Mouse (Mus musculus): ENCODE data around the gene Arhgap15. TPM values are rescaled to one million over a fixed set of nuclear protein-coding genes. Genes with fewer than 3 reads are reported as not detected.
"Not testable (repeated sequence)": the region's sequence is repeated elsewhere in the genome, so short reads cannot be mapped to it uniquely, and the experiment has no call there.

Gene Arhgap15
- 2.3 and 3.0 TPM in 2 replicates for polyA plus RNA-seq (2015; fragmentation: Nextera tagmentation; extraction: Ambion mirVana)

GRCm38 (mm10) chr2:43748287-43748983, at the start of gene Arhgap15:
Arhgap15 (plus strand) TSS chr2:43748824.
- no peak within 1 kb of the TSS for H3K4me3 ChIP-seq (replicated peaks)
- no peaks in the 10 kb centered on the region for H3K4me1 ChIP-seq
- no peaks in the 10 kb centered on the region for H3K9me3 ChIP-seq
- no peak within 1 kb of the TSS for H3K27ac ChIP-seq
- no peak for ATAC-seq (ENCODE audit: insufficient read depth, low FRiP score, low read depth)
- H3K9ac ChIP-seq, result no peak within 1 kb of the TSS
- no peaks in the 10 kb centered on the region for H3K36me3 ChIP-seq
- H3K27me3 ChIP-seq (replicated peaks), result no peaks in the 10 kb centered on the region
- no peak within 1 kb of the TSS for H3K4me2 ChIP-seq
- WGBS, result 61% methylated on average over 5 of the region's 5 CpGs

- Histone ChIP-seq H3K9me3 (no peaks in the 10 kb centered on the region), H3K27ac (no peak overlapping the region), H3K4me3 (replicated peaks) (no peak overlapping the region), H3K27me3 (replicated peaks) (no peaks in the 10 kb centered on the region), H3K36me3 (no peaks in the 10 kb centered on the region), H3K4me2 (no peak overlapping the region), H3K9ac (no peak overlapping the region), H3K4me1 (no peaks in the 10 kb centered on the region)
- no peak for ATAC-seq (ENCODE audit: insufficient read depth, low FRiP score, low read depth)
- 93% methylated on average over 2 of the region's 2 CpGs for whole genome bisulfite sequencing
Observed at GRCm38 (mm10) chr2:43712611-43713138, 35.9 kb upstream of the Arhgap15 start.

- Histone ChIP-seq H3K4me2 (peak overlapping the region; percentile 42), H3K9me3 (no peaks in the 10 kb centered on the region), H3K4me3 (replicated peaks) (no peak overlapping the region), H3K27ac (no peak overlapping the region), H3K36me3 (no peaks in the 10 kb centered on the region), H3K4me1 (no peaks in the 10 kb centered on the region), H3K27me3 (replicated peaks) (no peaks in the 10 kb centered on the region), H3K9ac (no peak overlapping the region)
- peak; percentile 85 for ATAC-seq (ENCODE audit: insufficient read depth, low FRiP score, low read depth)
- 17% methylated on average over 14 of the region's 14 CpGs for WGBS
Observed at GRCm38 (mm10) chr2:43722446-43723103, 26.0 kb upstream of the Arhgap15 start.

- no peaks in the 10 kb centered on the region for H3K36me3 ChIP-seq
- peak overlapping the region; percentile 42 for H3K4me2 ChIP-seq
- no peak overlapping the region for H3K4me3 ChIP-seq (replicated peaks)
- WGBS, result 59% methylated on average over 7 of the region's 7 CpGs
- no peaks in the 10 kb centered on the region for H3K4me1 ChIP-seq
- no peak overlapping the region for H3K9ac ChIP-seq
- H3K27ac ChIP-seq, result no peak overlapping the region
- no peaks in the 10 kb centered on the region for H3K27me3 ChIP-seq (replicated peaks)
- peak; percentile 24; the same call in 1 of the 2 replicates for ATAC-seq (ENCODE audit: insufficient read depth, low FRiP score, low read depth)
- no peaks in the 10 kb centered on the region for H3K9me3 ChIP-seq
Observed at GRCm38 (mm10) chr2:43723104-43723541, 25.5 kb upstream of the Arhgap15 start.

GRCm38 (mm10) chr2:43727181-43727580, 21.4 kb upstream of the Arhgap15 start:
- Histone ChIP-seq H3K9me3 (no peaks in the 10 kb centered on the region), H3K4me2 (no peak overlapping the region), H3K4me3 (replicated peaks) (no peak overlapping the region), H3K27me3 (replicated peaks) (no peaks in the 10 kb centered on the region), H3K36me3 (no peaks in the 10 kb centered on the region), H3K27ac (no peak overlapping the region), H3K4me1 (no peaks in the 10 kb centered on the region), H3K9ac (no peak overlapping the region)
- no peak for ATAC-seq (ENCODE audit: insufficient read depth, low FRiP score, low read depth)
- WGBS, result 75% methylated on average over 5 of the region's 5 CpGs

- H3K9me3 ChIP-seq, result no peaks in the 10 kb centered on the region
- no peak for ATAC-seq (ENCODE audit: insufficient read depth, low FRiP score, low read depth)
- no peaks in the 10 kb centered on the region for H3K27me3 ChIP-seq (replicated peaks)
- no peaks in the 10 kb centered on the region for H3K4me1 ChIP-seq
- no peaks in the 10 kb centered on the region for H3K36me3 ChIP-seq
- H3K9ac ChIP-seq, result no peak overlapping the region
- no peak overlapping the region for H3K4me2 ChIP-seq
- 72% methylated on average over 8 of the region's 8 CpGs for WGBS
- H3K4me3 ChIP-seq (replicated peaks), result no peak overlapping the region
- H3K27ac ChIP-seq, result no peak overlapping the region
Observed at GRCm38 (mm10) chr2:43727693-43728092, 20.9 kb upstream of the Arhgap15 start.

GRCm38 (mm10) chr2:43728831-43729230, 19.8 kb upstream of the Arhgap15 start:
- Histone ChIP-seq H3K4me3 (replicated peaks) (no peak overlapping the region), H3K9me3 (no peaks in the 10 kb centered on the region), H3K27ac (no peak overlapping the region), H3K9ac (no peak overlapping the region), H3K4me1 (no peaks in the 10 kb centered on the region), H3K36me3 (no peaks in the 10 kb centered on the region), H3K4me2 (no peak overlapping the region), H3K27me3 (replicated peaks) (no peaks in the 10 kb centered on the region)
- WGBS, result 92% methylated on average over 3 of the region's 3 CpGs
- ATAC-seq (ENCODE audit: insufficient read depth, low FRiP score, low read depth), result no peak

- ATAC-seq (ENCODE audit: insufficient read depth, low FRiP score, low read depth), result no peak
- 50% methylated on average over 3 of the region's 3 CpGs for WGBS
- no peaks in the 10 kb centered on the region for H3K9me3 ChIP-seq
- no peak overlapping the region for H3K27ac ChIP-seq
- H3K27me3 ChIP-seq (replicated peaks), result no peaks in the 10 kb centered on the region
- no peaks in the 10 kb centered on the region for H3K4me1 ChIP-seq
- H3K9ac ChIP-seq, result no peak overlapping the region
- no peaks in the 10 kb centered on the region for H3K36me3 ChIP-seq
- no peak overlapping the region for H3K4me3 ChIP-seq (replicated peaks)
- H3K4me2 ChIP-seq, result no peak overlapping the region
Observed at GRCm38 (mm10) chr2:43732396-43732795, 16.2 kb upstream of the Arhgap15 start.

- 76% methylated on average over 4 of the region's 4 CpGs for WGBS
- H3K27ac ChIP-seq; H3K27me3 ChIP-seq (replicated peaks); H3K36me3 ChIP-seq; ATAC-seq (ENCODE audit: insufficient read depth, low FRiP score, low read depth); H3K9me3 ChIP-seq; H3K4me1 ChIP-seq; H3K4me2 ChIP-seq; H3K9ac ChIP-seq; H3K4me3 ChIP-seq (replicated peaks): not testable (repeated sequence)
Observed at GRCm38 (mm10) chr2:43735071-43735470, 13.6 kb upstream of the Arhgap15 start.

- H3K27me3 ChIP-seq (replicated peaks), result no peaks in the 10 kb centered on the region
- H3K4me3 ChIP-seq (replicated peaks), result no peak overlapping the region
- H3K36me3 ChIP-seq, result no peaks in the 10 kb centered on the region
- no peak overlapping the region for H3K4me2 ChIP-seq
- no peaks in the 10 kb centered on the region for H3K9me3 ChIP-seq
- H3K4me1 ChIP-seq, result no peaks in the 10 kb centered on the region
- H3K27ac ChIP-seq, result no peak overlapping the region
- WGBS, result 90% methylated on average over 7 of the region's 7 CpGs
- H3K9ac ChIP-seq, result no peak overlapping the region
- ATAC-seq (ENCODE audit: insufficient read depth, low FRiP score, low read depth), result no peak
Observed at GRCm38 (mm10) chr2:43737546-43737945, 11.1 kb upstream of the Arhgap15 start.

- H3K4me1 ChIP-seq, result no peaks in the 10 kb centered on the region
- no peak overlapping the region for H3K9ac ChIP-seq
- no peak overlapping the region; the same call in 1 of the 2 replicates for H3K27ac ChIP-seq
- no peaks in the 10 kb centered on the region for H3K36me3 ChIP-seq
- WGBS, result 76% methylated on average over 10 of the region's 10 CpGs
- no peak overlapping the region for H3K4me3 ChIP-seq (replicated peaks)
- H3K27me3 ChIP-seq (replicated peaks), result no peaks in the 10 kb centered on the region
- no peak overlapping the region for H3K4me2 ChIP-seq
- no peaks in the 10 kb centered on the region for H3K9me3 ChIP-seq
- no peak for ATAC-seq (ENCODE audit: insufficient read depth, low FRiP score, low read depth)
Observed at GRCm38 (mm10) chr2:43738562-43739112, 10.0 kb upstream of the Arhgap15 start.

GRCm38 (mm10) chr2:43739190-43739818, 9.3 kb upstream of the Arhgap15 start:
- 56% methylated on average over 9 of the region's 9 CpGs for WGBS
- Histone ChIP-seq H3K36me3 (no peaks in the 10 kb centered on the region), H3K9me3 (no peaks in the 10 kb centered on the region), H3K9ac (no peak overlapping the region), H3K4me1 (no peaks in the 10 kb centered on the region), H3K27ac (no peak overlapping the region), H3K4me3 (replicated peaks) (no peak overlapping the region), H3K27me3 (replicated peaks) (no peaks in the 10 kb centered on the region), H3K4me2 (no peak overlapping the region)
- no peak for ATAC-seq (ENCODE audit: insufficient read depth, low FRiP score, low read depth)

All from stomach, embryonic 15.5 days (tissue).